Mouse (Mus musculus) left cerebral cortex, postnatal 10 days (tissue): Measurements from ENCODE around the gene Clip2. TPM values are rescaled to one million over a fixed set of nuclear protein-coding genes. Genes with fewer than 3 reads are reported as not detected.

Experiments
- DNase-seq, 2 experiments: peaks; one replicate each; pipeline ENCODE4 v3.0.0; 2021 to 2022; ENCODE audit warnings: low spot score in 2 of 2, mixed read lengths in 1 of 2; ENCODE audit errors: extremely low spot score in 1 of 2
- intact Hi-C: fragments of 180-260 bp; cut with DNase I; formaldehyde crosslinking; loops from one replicate; pipeline ENCODE4 v1.15.1; 2025
- total RNA-seq, 2 experiments: library from RNA; stranded (reverse); gene quantifications; 2 replicates each; pipeline ENCODE4 v1.2.3; 2021

Gene Clip2
- total RNA-seq, 2 experiments from 2014 or later = 121 to 130 TPM

DNA sequence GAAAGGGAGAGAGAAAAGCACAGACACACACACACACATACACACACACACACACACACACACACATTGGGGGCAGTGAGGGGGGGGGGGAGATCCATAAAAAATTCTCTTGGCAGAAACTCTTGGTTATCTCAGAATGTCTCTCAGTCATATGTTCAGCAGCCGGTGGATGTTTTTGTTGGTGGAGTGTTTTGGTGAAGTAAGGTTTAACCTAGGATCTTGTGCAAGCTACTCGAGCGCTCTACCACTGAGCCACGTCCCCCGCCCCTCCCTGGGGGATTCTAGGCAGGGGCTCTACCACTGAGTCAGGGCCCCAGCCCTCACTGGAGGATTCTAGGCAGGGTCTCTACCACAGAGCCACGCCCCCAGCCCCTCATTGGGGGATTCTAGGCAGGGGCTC is 16.2 kb downstream of the Clip2 start:
- DNase-seq = no peak
- intact Hi-C loops = no loop called here

DNA sequence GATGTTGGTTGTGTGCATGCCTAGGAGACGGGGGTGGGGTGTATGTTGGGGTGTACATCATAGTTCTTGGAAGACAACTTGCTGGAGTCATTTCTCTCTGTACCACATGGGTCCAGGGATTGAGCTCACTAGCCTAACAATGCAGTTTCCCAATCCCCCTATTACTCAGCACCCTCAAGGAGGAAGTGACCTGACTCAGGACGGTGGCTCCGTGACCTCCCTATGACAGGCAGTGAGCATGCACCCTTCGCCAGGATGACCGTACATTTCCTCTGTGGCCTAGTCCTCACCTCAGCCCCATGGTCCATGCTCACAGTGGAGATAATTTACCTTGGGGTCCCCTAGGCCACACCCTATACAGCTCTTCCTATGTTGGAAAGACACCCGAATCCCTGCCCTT is 19.8 kb downstream of the Clip2 start:
- no peak for DNase-seq
- intact Hi-C loops = no loop called here

DNA sequence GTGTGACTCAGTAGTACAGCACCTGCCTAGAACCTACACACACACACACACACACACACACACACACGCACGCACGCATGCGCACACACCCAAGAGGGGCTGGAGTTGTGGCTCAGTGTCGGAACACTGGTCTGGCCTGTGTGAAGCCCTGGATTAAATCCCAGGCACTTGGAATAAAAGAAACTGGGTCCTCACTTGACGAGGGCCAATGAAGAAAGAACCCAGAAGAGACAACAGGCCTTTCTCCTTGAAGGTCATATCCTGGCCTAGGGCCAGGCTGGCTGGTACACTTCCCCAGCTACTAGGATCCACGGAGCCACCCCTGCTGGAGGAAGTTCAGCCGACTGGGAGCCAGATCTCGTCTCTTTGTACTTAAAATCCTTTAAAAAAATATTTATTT is 20.6 kb downstream of the Clip2 start:
- DNase-seq = peak; percentile 67 to 75

DNA sequence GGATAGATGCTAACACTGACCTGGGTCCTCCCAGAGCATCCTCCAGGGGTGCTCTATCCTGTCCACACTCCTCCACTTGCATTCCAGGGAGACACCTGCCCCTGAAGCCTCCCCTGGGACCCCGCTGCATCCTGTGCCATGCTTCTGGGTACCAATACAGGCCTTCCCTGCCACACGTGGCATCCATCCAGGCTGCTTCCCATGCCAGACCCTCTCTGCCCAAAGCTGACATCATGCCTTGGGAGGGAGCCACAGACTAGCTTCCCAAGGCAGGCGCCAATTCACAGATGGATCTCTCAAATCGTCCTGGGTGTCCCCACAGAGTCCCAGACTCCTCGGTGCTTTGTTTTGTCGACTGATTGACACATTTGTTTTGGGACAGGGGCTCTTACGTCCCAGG is 21.4 kb downstream of the Clip2 start:
- intact Hi-C loops = no loop called here
- DNase-seq = peak; percentile 76 to 84

More for the DNA sequence above, 20.6 kb downstream of the Clip2 start:
- intact Hi-C loops = no loop called here

DNA sequence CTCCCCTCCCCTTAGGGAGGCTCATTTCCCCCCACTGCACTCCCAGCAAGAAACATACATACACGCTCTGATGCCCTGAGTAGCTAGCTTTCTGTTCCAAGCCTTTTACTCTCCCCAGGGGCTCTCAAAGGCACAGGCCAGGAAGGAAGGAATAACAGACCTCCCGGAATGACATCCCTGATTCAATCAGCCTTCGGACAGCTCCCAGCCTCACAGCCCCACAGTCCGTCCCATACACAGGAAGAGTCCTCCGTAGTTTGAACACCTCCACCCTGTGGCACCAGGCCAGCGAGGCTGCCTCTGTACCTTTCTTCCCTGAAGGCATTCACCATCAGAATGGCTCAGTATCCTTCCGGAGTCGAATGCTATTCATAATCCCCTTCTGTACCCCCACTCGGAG is 23.7 kb downstream of the Clip2 start:
- no peak for DNase-seq
- intact Hi-C loops = no loop called here

DNA sequence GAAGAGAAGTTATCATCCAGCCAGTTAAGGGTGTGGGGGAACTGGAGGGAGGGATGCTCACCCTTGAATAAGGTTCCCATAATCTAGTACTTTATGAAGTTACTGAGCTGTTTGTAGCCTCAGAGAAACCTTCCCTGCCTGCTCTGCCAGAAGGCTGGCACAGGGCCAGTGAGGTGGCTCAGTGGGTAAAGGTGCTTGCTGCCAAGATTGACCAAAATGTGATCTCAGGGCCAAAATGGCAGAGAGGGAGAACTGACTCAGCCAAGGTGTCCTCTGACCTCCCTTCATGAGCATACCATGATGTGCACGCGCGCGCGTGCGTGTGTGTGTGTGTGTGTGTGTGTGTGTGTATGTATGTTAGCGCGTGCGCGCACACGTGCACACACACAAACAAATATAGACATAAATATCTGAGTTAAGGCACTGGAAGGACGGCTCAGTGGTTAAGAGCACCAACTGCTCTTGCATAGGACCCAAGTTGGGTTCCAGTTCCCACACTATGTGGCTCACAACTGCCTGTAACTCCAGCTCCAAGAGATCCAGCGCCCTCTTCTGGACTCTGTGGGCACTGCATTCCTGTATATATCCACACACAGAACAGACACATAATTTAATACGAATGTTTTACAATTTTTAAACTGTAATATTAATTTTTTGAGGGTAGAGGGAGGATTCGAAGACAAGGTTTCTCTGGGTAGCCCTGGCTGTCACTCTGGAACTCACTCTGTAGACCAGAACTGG is 26.1 kb downstream of the Clip2 start:
- intact Hi-C loops = no loop called here
- no peak for DNase-seq

DNA sequence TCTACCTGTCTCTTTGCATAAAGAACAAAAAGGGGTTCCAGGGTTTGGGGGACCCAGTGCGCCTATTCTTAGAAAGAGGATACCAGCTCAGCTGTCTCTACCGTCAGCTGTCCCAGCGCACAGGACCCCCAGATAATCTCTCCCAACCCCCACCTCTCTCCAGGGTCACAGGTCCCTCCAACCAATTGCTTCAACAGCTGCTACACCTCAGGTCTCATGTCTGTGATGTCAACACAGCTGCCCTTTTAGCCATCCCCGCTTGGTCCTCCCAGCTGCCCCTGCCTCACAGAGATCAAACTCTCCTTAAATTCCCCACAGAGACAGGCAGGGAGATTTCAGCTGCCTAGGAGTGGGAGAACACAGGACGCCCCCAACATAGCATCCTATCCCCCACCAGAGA is 28.5 kb downstream of the Clip2 start:
- DNase-seq = no peak
- intact Hi-C loops = no loop called here

DNA sequence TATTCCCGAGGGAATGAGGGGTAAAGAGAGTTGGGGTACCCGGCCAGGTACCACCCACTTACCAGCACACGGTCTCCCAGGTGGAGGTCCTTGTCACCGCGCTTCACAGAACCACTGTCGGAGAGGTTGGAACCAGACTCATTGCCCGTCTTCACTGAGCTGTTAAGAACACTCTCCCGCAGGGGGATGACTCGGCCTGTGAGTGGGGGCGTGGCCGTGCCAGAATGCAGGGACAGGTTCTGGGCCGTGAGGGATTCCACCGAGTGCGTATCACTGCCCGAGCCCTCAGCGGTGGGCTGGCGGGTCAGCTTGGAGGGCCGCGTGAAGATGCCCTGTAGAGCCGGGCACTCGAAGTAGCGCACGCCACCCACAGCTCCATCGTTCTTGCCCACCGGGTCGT is 29.7 kb downstream of the Clip2 start:
- no peak for DNase-seq
- intact Hi-C loops = no loop called here

DNA sequence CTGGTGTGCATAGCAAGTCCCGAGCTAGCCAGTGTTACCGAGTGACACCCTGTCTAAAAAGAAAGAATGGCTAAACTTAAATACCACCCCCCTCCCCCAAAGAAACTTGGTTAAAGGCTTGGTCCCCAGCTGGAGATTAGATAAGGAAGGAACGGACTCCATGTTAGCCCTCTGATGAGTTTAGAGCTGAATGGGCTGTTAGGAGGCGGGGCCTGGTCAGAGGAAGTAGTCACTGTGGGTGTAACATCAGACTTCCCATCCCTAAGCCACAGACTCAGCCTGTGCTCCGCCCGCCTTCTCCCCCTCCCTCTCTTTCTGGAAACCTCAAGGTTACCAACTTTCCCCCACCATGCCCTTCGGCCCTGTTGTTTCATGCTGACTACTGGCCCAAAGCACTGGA is 30.4 kb downstream of the Clip2 start:
- intact Hi-C loops = no loop called here
- DNase-seq = no peak

DNA sequence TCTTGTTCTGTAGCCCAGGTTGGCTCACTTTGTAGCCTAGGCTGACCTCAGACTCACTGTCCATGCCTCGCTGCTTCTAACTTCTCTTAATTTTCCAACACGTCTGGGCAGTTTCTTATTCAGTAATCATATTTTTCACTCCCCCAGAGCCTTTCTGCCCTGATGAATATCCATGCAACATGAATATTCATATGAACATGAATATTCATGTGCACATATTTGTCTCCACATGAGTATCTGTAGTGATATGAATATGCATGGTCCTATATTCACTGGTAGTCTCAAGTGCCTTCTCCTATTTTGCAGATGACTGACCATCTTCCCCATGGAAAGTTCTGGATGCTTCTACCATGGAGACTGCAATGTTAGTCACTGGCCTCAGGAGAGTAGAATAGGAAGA is 31.1 kb downstream of the Clip2 start:
- intact Hi-C loops = no loop called here
- DNase-seq = no peak

DNA sequence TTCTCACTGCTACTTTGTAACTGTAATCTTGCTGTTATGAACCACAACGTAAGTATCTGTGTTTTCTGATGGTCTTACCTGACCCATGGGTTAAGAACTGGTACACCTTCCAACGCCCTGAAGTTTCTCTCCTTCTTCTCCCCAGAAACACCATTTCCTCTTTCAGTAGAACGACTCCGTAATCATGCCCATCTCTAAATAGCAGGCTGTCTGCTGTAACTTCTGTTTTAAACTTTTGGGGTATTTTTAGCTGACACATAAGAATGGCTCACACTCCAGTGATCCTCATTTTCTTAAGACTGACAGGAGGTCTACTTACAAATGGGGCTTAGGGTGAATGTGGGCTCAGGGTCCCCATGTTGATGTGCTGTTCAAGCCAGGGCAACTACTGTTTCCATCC is 32.1 kb downstream of the Clip2 start:
- intact Hi-C loops = no loop called here

DNA sequence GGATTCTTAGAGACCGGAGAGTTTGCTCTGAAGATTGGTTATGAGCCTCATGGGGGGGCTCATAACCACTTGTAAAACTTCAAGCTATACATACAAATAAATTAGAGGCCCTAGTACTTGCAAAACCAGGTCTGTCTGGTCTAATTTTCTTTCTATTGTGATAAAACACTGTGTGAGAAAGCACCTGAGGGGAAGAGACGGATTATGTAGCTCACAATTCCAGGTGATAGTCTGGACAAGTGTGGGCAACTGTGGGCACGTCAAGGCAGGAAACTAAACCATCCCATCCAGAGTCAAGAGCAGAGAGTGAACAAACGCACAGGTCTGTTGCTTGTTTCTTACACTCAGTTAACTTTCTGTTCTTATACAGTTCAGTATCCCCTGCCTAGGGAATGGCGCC is 32.8 kb downstream of the Clip2 start:
- intact Hi-C loops = no loop called here
- no peak for DNase-seq

More for the DNA sequence above, 32.1 kb downstream of the Clip2 start:
- DNase-seq = no peak

DNA sequence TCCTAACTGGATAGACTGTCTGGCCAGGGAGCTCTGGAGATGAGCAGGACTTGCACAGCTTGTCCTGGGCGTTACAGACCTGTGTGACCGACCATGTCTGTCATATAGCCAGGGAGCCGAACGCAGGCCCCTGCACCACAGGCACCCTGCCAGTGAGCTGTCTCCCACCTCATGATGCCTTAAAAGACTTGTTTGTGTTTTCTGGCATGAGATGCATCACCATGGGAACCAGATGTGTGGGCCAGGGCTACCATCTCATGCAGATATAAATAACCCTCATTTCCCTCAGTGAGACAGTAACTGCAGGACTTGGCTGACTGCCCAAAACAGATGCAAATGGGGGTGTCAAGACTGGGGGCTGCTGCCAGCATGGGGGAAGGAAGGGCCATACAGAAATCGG is 40.1 kb downstream of the Clip2 start:
- intact Hi-C loops = no loop called here
- peak; percentile 83 to 84 for DNase-seq

DNA sequence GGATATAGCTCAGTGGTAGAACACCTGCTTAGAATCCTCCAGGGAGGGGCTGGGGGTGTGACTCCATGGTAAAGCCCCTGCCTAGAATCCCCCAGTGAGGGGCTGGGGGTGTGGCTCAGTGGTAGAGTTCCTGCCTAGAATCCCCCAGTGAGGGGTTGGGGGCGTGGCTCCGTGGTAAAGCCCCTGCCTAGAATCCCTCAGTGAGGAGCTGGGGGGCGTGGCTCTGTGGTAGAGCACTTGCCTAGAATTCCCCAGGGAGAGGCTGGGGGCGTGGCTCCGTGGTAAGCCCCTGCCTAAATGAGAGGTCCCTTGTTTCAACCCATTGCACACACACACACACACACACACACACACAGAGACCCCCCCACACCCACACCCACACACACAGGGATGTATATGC is 42.0 kb downstream of the Clip2 start:
- intact Hi-C loops = no loop called here
- no peak for DNase-seq

DNA sequence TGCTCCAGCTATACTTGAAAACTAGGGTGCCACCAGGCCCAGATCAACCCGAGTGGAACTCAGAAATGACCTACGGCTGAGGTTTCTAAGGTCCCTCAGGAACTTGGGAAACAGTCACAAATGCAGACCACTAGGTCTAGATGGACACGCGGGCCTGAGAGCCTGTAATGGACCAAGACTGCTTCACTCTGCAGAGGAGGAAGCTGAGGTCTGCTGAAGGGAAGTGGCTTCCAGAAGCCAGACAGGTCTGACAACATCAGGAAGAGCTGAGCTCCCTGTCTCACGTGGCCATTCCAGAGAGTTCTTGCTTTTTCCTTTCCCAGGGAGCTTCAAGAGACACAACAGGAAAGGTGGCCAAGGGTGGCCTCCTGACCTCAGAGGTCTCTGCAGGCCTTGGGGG is 43.3 kb downstream of the Clip2 start:
- intact Hi-C loops = loop anchor here (5.0 kb wide), 1 partner anchor 33 kb away; no protein-coding TSS in a partner anchor
- DNase-seq = no peak

DNA sequence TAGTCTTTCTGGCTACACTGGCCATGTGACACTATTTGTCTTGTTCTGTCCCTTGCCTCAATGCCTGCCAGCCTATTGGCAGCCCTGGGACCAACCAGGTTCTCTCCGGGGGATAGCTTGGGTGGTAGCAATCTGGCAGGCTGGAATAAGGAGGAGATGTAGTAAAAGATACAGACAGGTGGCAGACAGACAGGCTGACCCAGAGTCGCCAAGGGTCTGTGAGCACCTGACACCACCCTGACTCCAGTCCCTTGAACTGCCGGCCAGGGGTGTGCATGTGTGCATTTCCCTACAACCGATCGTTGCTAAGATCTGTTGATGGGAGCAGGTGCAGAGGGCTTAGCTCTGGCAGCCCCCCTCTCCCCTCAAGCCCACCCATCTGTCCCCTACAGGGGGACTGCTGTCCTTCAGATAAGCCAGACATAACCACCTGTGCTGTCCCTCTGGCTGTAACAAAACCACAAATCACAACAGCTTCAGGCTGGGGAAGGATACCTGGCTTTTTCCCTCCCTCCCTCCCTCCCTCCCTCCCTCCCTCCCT is 44.3 kb downstream of the Clip2 start:
- no peak for DNase-seq
- intact Hi-C loops = loop anchor here (5.0 kb wide), 1 partner anchor 34 kb away; no protein-coding TSS in a partner anchor

DNA sequence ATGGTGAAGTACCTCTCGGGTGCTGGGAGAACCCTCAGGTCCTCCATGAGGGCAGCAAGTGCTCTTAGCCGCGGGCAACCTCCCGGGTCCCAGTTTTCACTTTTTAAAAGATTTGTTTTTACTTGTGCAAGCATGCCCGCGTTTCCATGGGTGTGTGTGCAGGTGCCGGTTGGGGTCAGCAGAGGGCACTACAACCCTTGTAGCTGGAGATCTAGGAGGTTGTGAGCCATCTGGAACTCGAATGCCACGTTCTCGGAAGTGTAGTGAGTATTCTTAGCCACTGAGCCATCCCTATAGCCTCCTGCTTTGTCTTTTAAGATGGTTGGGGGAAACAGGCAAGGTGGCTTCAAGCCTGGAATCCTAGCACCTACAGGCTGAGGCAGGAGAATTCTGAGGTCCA is 44.9 kb downstream of the Clip2 start:
- intact Hi-C loops = loop anchor here (5.0 kb wide), 1 partner anchor 35 kb away; no protein-coding TSS in a partner anchor
- peak in 1 of 2 experiments; percentile 80 for DNase-seq

DNA sequence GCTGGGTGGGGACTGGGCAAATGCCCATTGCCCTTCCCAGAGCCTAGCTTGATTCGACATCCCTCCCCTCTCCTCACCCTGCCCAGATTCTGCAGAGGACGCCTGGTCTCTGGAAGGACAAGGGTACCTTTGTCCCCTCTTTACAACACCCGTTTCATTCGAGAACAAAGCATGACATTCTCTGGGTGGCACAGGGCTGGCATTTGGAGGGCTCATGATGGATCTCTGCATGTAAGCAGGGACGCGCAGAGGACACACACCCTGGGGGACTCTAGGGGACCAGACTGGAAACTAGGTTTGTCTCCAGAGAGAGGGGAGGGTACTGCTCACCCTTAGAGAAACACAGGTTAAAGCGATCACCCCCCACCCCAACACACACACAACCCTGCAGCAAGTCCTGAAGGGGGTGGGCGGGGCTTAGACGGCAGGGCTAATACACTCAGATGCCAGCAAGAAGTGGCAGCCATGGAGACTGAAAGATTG is 46.4 kb downstream of the Clip2 start:
- DNase-seq = peak in 1 of 2 experiments; percentile 52
- intact Hi-C loops = loop anchor here (5.0 kb wide), 1 partner anchor 36 kb away; no protein-coding TSS in a partner anchor

DNA sequence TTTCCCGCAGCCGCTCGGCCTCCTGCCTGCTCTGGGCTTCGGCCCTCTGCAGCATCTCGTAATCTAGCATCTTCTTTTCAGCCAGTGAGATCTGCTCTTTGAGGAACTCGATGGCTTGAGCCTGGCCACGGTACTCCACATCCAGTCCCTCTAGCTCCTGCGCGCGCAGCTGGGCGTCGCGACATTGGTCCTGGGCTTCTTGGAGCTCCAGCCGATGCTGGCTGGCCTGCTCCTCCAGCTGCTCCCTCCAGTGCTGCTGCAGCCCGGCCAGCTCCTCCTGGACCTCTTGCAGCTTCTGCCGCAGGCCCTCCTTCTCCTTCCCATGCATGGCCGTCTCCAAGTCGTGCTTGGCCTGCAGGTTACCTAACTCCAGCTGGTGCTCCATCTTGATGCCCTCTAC is 49.6 kb downstream of the Clip2 start:
- intact Hi-C loops = no loop called here
- no peak for DNase-seq

DNA sequence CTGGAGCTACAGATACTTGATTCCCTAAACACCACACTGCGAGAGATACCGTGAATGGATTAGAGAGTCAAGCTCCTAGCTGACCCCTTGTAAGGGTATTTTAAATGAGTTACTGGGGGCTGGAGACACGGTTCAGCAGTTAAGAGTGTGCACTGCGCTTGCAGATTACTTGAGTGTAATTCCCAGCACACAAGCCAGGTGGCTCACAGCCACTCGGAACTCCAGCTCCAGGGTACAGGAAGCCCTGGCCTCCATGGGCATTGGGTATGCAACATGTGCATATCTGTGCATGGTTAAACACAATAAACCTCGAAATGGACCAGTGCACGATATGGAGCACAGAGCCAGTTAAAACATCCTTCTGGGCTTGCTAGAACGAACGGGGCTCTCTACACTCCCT is 50.8 kb downstream of the Clip2 start:
- peak in 1 of 2 experiments; percentile 50 for DNase-seq
- intact Hi-C loops = no loop called here
